Mouse (Mus musculus): Measurements from ENCODE around the gene Ifi35. TPM values are rescaled to one million over a fixed set of nuclear protein-coding genes. Genes with fewer than 3 reads are reported as not detected.
A peak's percentile ranks its signal among the peaks of the same experiment; 100 is the strongest.
"Not testable (repeated sequence)": the region's sequence is repeated elsewhere in the genome, so short reads cannot be mapped to it uniquely, and the experiment has no call there.

The Ifi35 gene
- polyA plus RNA-seq, 1 experiment from 2014 or later = 3.8 TPM

- under 1% methylated on average over 51 of the region's 51 CpGs for WGBS
- peak; percentile 42 for ATAC-seq (ENCODE audit: low read depth)
Measured at GRCm38 (mm10) chr11:101465101-101465868, 17.1 kb downstream of the Ifi35 start.

GRCm38 (mm10) chr11:101465869-101466551 is 17.8 kb downstream of the Ifi35 start, which contains the start of gene Vat1:
TSS of gene Vat1 (minus strand) at chr11:101466230.
- Histone ChIP-seq H3K9me3 (no peaks in the 10 kb centered on the region), H3K27me3 (no peaks in the 10 kb centered on the region), H3K9ac (peak within 1 kb of the TSS; percentile 93), H3K4me3 (peak within 1 kb of the TSS; percentile 99), H3K27ac (replicated peaks) (peak within 1 kb of the TSS; percentile 93), H3K4me2 (peak within 1 kb of the TSS; percentile 86), H3K36me3 (peaks cover 22% of the 10 kb centered on the region), H3K4me1 (replicated peaks) (peaks cover 71% of the 10 kb centered on the region)
- peak; percentile 72 for ATAC-seq (ENCODE audit: low read depth)
- under 1% methylated on average over 58 of the region's 60 CpGs for WGBS

More at GRCm38 (mm10) chr11:101465101-101465868, 17.1 kb downstream of the Ifi35 start:
- Histone ChIP-seq H3K4me1 (replicated peaks) (peaks cover 64% of the 10 kb centered on the region), H3K4me3 (peak overlapping the region; percentile 99), H3K4me2 (peak overlapping the region; percentile 86), H3K9ac (peak overlapping the region; percentile 93), H3K36me3 (peaks cover 24% of the 10 kb centered on the region), H3K27me3 (no peaks in the 10 kb centered on the region), H3K9me3 (no peaks in the 10 kb centered on the region), H3K27ac (replicated peaks) (peak overlapping the region; percentile 93)

GRCm38 (mm10) chr11:101466552-101466950 is 18.3 kb downstream of the Ifi35 start:
- H3K9ac ChIP-seq; H3K27ac ChIP-seq (replicated peaks); ATAC-seq (ENCODE audit: low read depth); H3K27me3 ChIP-seq; H3K9me3 ChIP-seq: not testable (repeated sequence)
- peak overlapping the region; percentile 99 for H3K4me3 ChIP-seq
- peak overlapping the region; percentile 86 for H3K4me2 ChIP-seq
- WGBS = 59% methylated on average over 5 of the region's 5 CpGs
- peaks cover 76% of the 10 kb centered on the region for H3K4me1 ChIP-seq (replicated peaks)
- H3K36me3 ChIP-seq = peaks cover 22% of the 10 kb centered on the region

DNA sequence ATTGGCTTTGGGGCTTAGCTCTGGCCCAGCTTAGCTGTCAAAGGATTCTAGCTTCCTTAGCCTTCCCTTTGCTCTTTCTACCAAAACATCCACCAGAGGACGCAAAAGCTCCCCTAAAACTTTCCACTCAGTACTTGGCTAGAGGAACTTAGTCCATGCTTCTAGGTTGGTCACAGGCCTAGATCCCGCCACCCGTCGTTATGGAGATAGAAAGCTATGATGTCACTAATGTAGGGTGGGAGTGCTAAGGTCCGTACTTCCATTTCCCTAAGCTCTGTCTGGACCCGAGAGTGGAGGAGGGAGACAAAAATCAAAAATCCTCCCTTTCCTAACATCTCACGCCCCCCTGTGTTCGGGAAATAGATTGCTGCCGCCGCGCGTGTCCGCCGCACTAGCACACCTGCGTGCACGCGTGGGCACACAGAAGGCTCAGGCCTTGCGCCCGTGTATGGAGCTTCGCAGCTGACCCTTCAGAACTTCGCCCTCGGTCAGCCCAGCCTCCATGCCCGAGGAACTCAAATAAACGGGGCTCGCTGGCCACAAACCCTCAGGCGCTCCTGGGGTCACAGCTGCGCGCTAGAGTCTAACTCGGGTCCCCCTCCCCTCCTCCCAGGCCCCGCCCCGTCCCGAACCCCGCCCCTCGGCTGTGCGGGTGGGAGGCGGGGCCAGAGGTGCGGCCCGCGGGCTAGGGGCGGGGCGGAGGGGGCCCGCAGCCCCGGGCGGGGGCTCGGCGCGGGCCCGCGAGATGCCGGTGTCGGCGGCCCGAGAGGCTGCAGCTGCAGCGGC is 19.5 kb downstream of the Ifi35 start:
- peak overlapping the region; percentile 73 for H3K4me2 ChIP-seq
- H3K9ac ChIP-seq = peak overlapping the region; percentile 84
- H3K27ac ChIP-seq (replicated peaks) = peak overlapping the region; percentile 90
- WGBS = under 1% methylated on average over 54 of the region's 54 CpGs
- ATAC-seq (ENCODE audit: low read depth) = peak; percentile 63
- H3K4me1 ChIP-seq (replicated peaks) = peaks cover 80% of the 10 kb centered on the region
- no peaks in the 10 kb centered on the region for H3K9me3 ChIP-seq
- H3K36me3 ChIP-seq = peaks cover 17% of the 10 kb centered on the region
- peak overlapping the region; percentile 77 for H3K4me3 ChIP-seq
- no peaks in the 10 kb centered on the region for H3K27me3 ChIP-seq

DNA sequence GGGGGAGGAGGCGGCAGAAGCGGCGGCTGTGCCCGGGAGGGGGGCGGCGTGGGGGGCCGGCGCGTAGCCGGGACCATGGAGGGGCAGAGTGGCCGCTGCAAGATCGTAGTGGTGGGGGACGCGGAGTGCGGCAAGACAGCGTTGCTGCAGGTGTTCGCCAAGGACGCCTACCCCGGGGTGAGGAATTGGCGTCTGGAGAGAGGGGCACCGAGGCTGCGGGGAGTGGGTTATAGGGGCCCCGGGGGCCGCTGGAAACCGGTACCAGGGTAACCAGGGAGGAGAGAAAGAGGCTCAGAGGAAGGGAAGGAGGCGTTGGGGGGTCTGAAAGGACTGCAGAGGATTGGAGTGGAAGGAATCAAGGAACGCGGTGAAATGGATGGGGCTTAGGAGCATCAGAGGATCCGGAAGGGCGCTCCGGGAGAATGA is 20.1 kb downstream of the Ifi35 start:
- Histone ChIP-seq H3K4me3 (peak overlapping the region; percentile 77), H3K9me3 (no peaks in the 10 kb centered on the region), H3K27ac (replicated peaks) (peak overlapping the region; percentile 90), H3K9ac (peak overlapping the region; percentile 84), H3K4me1 (replicated peaks) (peaks cover 80% of the 10 kb centered on the region), H3K27me3 (no peaks in the 10 kb centered on the region), H3K36me3 (peaks cover 17% of the 10 kb centered on the region), H3K4me2 (peak overlapping the region; percentile 73)
- ATAC-seq (ENCODE audit: low read depth) = peak; percentile 42
- under 1% methylated on average over 29 of the region's 31 CpGs for WGBS

DNA sequence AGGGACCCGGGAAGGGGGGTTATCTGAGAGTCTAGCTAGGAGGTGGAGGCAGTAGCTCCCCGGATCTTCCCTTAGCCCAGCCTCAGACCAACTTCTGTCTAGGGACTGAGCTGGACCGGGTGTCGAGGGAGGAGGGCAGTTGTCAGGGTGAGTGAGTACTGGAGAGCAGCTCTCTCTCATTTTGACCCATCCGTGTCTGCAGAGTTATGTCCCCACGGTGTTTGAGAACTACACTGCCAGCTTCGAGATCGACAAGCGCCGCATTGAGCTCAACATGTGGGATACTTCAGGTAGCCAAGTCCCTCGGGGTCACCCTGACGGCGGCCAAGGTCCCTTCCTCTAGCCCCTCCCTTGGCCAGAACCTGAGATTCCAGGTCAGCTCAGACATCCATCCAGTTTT is 20.5 kb downstream of the Ifi35 start:
- H3K4me2 ChIP-seq = peak overlapping the region; percentile 73
- peaks cover 17% of the 10 kb centered on the region for H3K36me3 ChIP-seq
- H3K27ac ChIP-seq (replicated peaks) = peak overlapping the region; percentile 90; the same call in 1 of the 2 replicates
- no peak for ATAC-seq (ENCODE audit: low read depth)
- H3K9ac ChIP-seq = peak overlapping the region; percentile 84
- peaks cover 76% of the 10 kb centered on the region for H3K4me1 ChIP-seq (replicated peaks)
- no peaks in the 10 kb centered on the region for H3K27me3 ChIP-seq
- no peaks in the 10 kb centered on the region for H3K9me3 ChIP-seq
- peak overlapping the region; percentile 77 for H3K4me3 ChIP-seq
- WGBS = 5% methylated on average over 13 of the region's 13 CpGs

DNA sequence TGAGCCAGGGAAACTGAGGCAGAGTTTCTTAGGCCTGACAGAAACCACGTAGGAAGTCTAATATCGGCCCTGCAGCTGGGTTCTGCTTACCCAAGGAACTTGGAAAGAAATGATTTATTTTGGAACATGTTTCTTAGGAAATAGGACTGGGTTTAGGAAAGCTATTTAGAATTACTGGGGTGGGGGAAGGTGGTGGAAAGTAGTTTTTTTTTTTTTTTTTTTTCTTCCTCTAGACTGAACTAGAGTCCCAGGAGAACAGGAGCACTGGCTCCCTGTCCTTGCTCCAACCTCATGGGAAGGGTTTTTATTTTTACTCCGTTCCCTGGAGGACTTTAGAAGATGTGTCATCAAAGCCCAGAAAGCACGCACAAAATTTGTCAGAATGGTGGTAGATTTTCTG is 20.9 kb downstream of the Ifi35 start:
- peaks cover 73% of the 10 kb centered on the region for H3K4me1 ChIP-seq (replicated peaks)
- 60% methylated on average over 4 of the region's 4 CpGs for WGBS
- H3K9me3 ChIP-seq = no peaks in the 10 kb centered on the region
- H3K4me2 ChIP-seq = peak overlapping the region; percentile 73
- H3K27me3 ChIP-seq = no peaks in the 10 kb centered on the region
- peak overlapping the region; percentile 84 for H3K9ac ChIP-seq
- no peak for ATAC-seq (ENCODE audit: low read depth)
- peaks cover 17% of the 10 kb centered on the region for H3K36me3 ChIP-seq
- no peak overlapping the region for H3K27ac ChIP-seq (replicated peaks)
- H3K4me3 ChIP-seq = peak overlapping the region; percentile 77

DNA sequence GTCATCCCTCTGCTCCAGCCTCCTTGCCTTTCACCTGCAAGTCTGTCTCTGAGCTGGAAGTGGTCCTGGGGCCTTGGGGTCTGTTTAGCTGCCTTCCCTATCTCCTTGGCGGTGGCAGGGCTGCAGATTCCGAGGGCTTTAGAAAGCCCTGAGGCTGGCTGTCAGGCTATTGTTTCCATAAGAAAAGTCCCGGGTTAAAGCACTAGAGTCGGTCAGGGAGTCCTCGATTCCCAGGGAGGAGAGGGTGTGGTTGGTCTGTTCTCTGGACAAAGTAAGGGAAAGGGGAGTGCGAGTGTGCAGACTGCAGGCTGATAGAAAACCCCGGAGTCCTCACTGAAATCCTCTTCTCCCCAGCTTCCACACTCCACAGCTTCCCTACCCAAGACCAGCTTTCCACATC is 22.0 kb downstream of the Ifi35 start:
- H3K9ac ChIP-seq = peak overlapping the region; percentile 49; the same call in 1 of the 2 replicates

GRCm38 (mm10) chr11:101471926-101472325 is 23.7 kb downstream of the Ifi35 start:
- Histone ChIP-seq H3K27ac (replicated peaks) (peak overlapping the region; percentile 19; the same call in 1 of the 2 replicates), H3K4me1 (replicated peaks) (peaks cover 59% of the 10 kb centered on the region), H3K36me3 (peaks cover 17% of the 10 kb centered on the region), H3K9me3 (no peaks in the 10 kb centered on the region), H3K4me3 (no peak overlapping the region), H3K27me3 (no peaks in the 10 kb centered on the region), H3K4me2 (no peak overlapping the region), H3K9ac (no peak overlapping the region)
- WGBS = 60% methylated on average over 3 of the region's 3 CpGs
- ATAC-seq (ENCODE audit: low read depth) = no peak

More for the DNA sequence above, 22.0 kb downstream of the Ifi35 start:
- WGBS = 17% methylated on average over 7 of the region's 7 CpGs
- Histone ChIP-seq H3K27me3 (no peaks in the 10 kb centered on the region), H3K4me3 (peak overlapping the region; percentile 3), H3K9me3 (no peaks in the 10 kb centered on the region), H3K4me1 (replicated peaks) (peaks cover 67% of the 10 kb centered on the region), H3K4me2 (peak overlapping the region; percentile 41), H3K36me3 (peaks cover 17% of the 10 kb centered on the region), H3K27ac (replicated peaks) (no peak overlapping the region; the same call in 1 of the 2 replicates)
- no peak for ATAC-seq (ENCODE audit: low read depth)

GRCm38 (mm10) chr11:101472336-101472735 is 24.1 kb downstream of the Ifi35 start:
- no peak for ATAC-seq (ENCODE audit: low read depth)
- WGBS = 47% methylated on average over 7 of the region's 7 CpGs
- H3K9me3 ChIP-seq = no peaks in the 10 kb centered on the region
- H3K9ac ChIP-seq = no peak overlapping the region
- peaks cover 17% of the 10 kb centered on the region for H3K36me3 ChIP-seq
- H3K27ac ChIP-seq (replicated peaks) = peak overlapping the region; percentile 19; the same call in 1 of the 2 replicates
- no peaks in the 10 kb centered on the region for H3K27me3 ChIP-seq
- H3K4me2 ChIP-seq = no peak overlapping the region
- peaks cover 59% of the 10 kb centered on the region for H3K4me1 ChIP-seq (replicated peaks)
- H3K4me3 ChIP-seq = no peak overlapping the region

- H3K4me3 ChIP-seq; H3K9ac ChIP-seq; H3K27ac ChIP-seq (replicated peaks); H3K9me3 ChIP-seq; H3K27me3 ChIP-seq; H3K4me2 ChIP-seq; ATAC-seq (ENCODE audit: low read depth): not testable (repeated sequence)
- H3K4me1 ChIP-seq (replicated peaks) = peaks cover 58% of the 10 kb centered on the region
- 100% methylated on average over 1 of the region's 1 CpGs for WGBS
- H3K36me3 ChIP-seq = peaks cover 17% of the 10 kb centered on the region
Measured at GRCm38 (mm10) chr11:101473686-101474085, 25.5 kb downstream of the Ifi35 start.

Data from neural tube, embryonic 13.5 days (tissue).